Mouse (Mus musculus) hindbrain, embryonic 11.5 days (tissue): ENCODE measurements around the gene Arid5b. TPM values are rescaled to one million over a fixed set of nuclear protein-coding genes. Genes with fewer than 3 reads are reported as not detected.

Source experiments
- ATAC-seq: fragments of 200-750 bp; cut with Nextera tagmentation; 2 replicates; pipeline ENCODE4 v1.8.0; 2017; ENCODE audit warnings: mild to moderate bottlenecking, moderate TSS enrichment, moderate library complexity; ENCODE audit not compliant: low FRiP score
- DNase-seq: peaks from one replicate; pipeline ENCODE4 v3.0.0-alpha.2; 2015; ENCODE audit warnings: low spot score
- H3K27ac ChIP-seq: fragments of 300-500 bp; sonication (generic); 2 replicates; pipeline ENCODE4 v1.5.1; 2014; ENCODE audit warnings: mild to moderate bottlenecking, low read depth, low read length
- H3K27me3 ChIP-seq: fragments of 300-500 bp; sonication (generic); 2 replicates; pipeline ENCODE4 v1.6.1; 2014; ENCODE audit warnings: mild to moderate bottlenecking, low read length, moderate library complexity, mixed read lengths; ENCODE audit not compliant: control insufficient read depth, insufficient read depth
- H3K36me3 ChIP-seq: fragments of 300-500 bp; sonication (generic); 2 replicates; pipeline ENCODE4 v1.6.1; 2014; ENCODE audit warnings: mild to moderate bottlenecking, low read length, moderate library complexity, mixed read lengths; ENCODE audit not compliant: control insufficient read depth, insufficient read depth
- H3K4me1 ChIP-seq: fragments of 300-500 bp; sonication (generic); replicated peaks from 2 replicates; pipeline ENCODE4 v1.6.1; 2014; ENCODE audit warnings: low read length, mixed read lengths; ENCODE audit not compliant: control insufficient read depth, insufficient read depth
- H3K4me2 ChIP-seq: fragments of 300-500 bp; sonication (generic); replicated peaks from 2 replicates; pipeline ENCODE4 v1.6.1; 2014; ENCODE audit warnings: mild to moderate bottlenecking, low read depth, low read length
- H3K4me3 ChIP-seq: fragments of 300-500 bp; sonication (generic); 2 replicates; pipeline ENCODE4 v1.5.1; 2014; ENCODE audit warnings: low read depth, low read length
- H3K9ac ChIP-seq: fragments of 300-500 bp; sonication (generic); 2 replicates; pipeline ENCODE4 v1.6.1; 2014; ENCODE audit warnings: low read depth, low read length
- H3K9me3 ChIP-seq: fragments of 300-500 bp; sonication (generic); 2 replicates; pipeline ENCODE4 v1.6.1; 2016; ENCODE audit warnings: low read length; ENCODE audit not compliant: control insufficient read depth
- WGBS: fragments of 180-500 bp; shearing (Covaris S2); extraction: QIAGEN DNeasy Blood & Tissue Kit; methylation state at CpG from one replicate; pipeline ENCODE4 v1.1.7; 2014; 5-methylcytosine and 5-hydroxymethylcytosine counted together
- polyA plus RNA-seq: library from polyadenylated mRNA; unstranded; fragments of >200 nt; fragmentation: Nextera tagmentation; extraction: Ambion mirVana; gene quantifications from 2 replicates; pipeline ENCODE4 v1.2.1, GENCODE M21; 2014

Gene Arid5b
- polyA plus RNA-seq, 1 experiment from 2014 or later, result 23.3 TPM

GRCm38 (mm10) chr10:68180151-68180550 lies 98.4 kb downstream of the Arid5b start:
- no peaks in the 10 kb centered on the region for H3K36me3 ChIP-seq
- no peak overlapping the region for H3K27ac ChIP-seq
- H3K27me3 ChIP-seq, result no peaks in the 10 kb centered on the region
- no peaks in the 10 kb centered on the region for H3K4me1 ChIP-seq
- ATAC-seq, result no peak
- 76% methylated on average over 4 of the region's 4 CpGs for WGBS
- H3K4me2 ChIP-seq, result no peak overlapping the region
- no peaks in the 10 kb centered on the region for H3K9me3 ChIP-seq
- DNase-seq, result no peak
- no peak overlapping the region for H3K4me3 ChIP-seq
- H3K9ac ChIP-seq, result no peak overlapping the region

- H3K4me2 ChIP-seq, result no peak overlapping the region
- no peak overlapping the region for H3K4me3 ChIP-seq
- H3K4me1 ChIP-seq, result no peaks in the 10 kb centered on the region
- ATAC-seq, result no peak
- H3K9ac ChIP-seq, result no peak overlapping the region
- DNase-seq, result no peak
- no peaks in the 10 kb centered on the region for H3K27me3 ChIP-seq
- 71% methylated on average over 5 of the region's 5 CpGs for WGBS
- H3K27ac ChIP-seq, result no peak overlapping the region
- H3K36me3 ChIP-seq, result no peaks in the 10 kb centered on the region
- no peaks in the 10 kb centered on the region for H3K9me3 ChIP-seq
Measured at GRCm38 (mm10) chr10:68179741-68180140, 98.8 kb downstream of the Arid5b start.

- Histone ChIP-seq H3K27me3 (no peaks in the 10 kb centered on the region), H3K4me2 (no peak overlapping the region), H3K9me3 (no peaks in the 10 kb centered on the region), H3K9ac (no peak overlapping the region), H3K4me3 (no peak overlapping the region), H3K36me3 (no peaks in the 10 kb centered on the region), H3K27ac (no peak overlapping the region), H3K4me1 (no peaks in the 10 kb centered on the region)
- DNase-seq (no peak), ATAC-seq (no peak)
- 84% methylated on average over 4 of the region's 4 CpGs for WGBS
Measured at GRCm38 (mm10) chr10:68179339-68179738, 99.2 kb downstream of the Arid5b start.

- DNase-seq (no peak), ATAC-seq (no peak)
- no peaks in the 10 kb centered on the region for H3K4me1 ChIP-seq
- no peaks in the 10 kb centered on the region for H3K27me3 ChIP-seq
- H3K9me3 ChIP-seq, result no peaks in the 10 kb centered on the region
- no peak overlapping the region for H3K9ac ChIP-seq
- no peak overlapping the region for H3K4me3 ChIP-seq
- H3K27ac ChIP-seq, result no peak overlapping the region
- 83% methylated on average over 10 of the region's 10 CpGs for WGBS
- no peak overlapping the region for H3K4me2 ChIP-seq
- no peaks in the 10 kb centered on the region for H3K36me3 ChIP-seq
Measured at GRCm38 (mm10) chr10:68177697-68178485, 100.6 kb downstream of the Arid5b start.

- H3K4me3 ChIP-seq, result no peak overlapping the region
- DNase-seq (no peak), ATAC-seq (no peak)
- no peak overlapping the region for H3K27ac ChIP-seq
- no peak overlapping the region for H3K9ac ChIP-seq
- 93% methylated on average over 5 of the region's 5 CpGs for WGBS
- no peaks in the 10 kb centered on the region for H3K36me3 ChIP-seq
- no peaks in the 10 kb centered on the region for H3K4me1 ChIP-seq
- H3K4me2 ChIP-seq, result no peak overlapping the region
- H3K27me3 ChIP-seq, result no peaks in the 10 kb centered on the region
- no peaks in the 10 kb centered on the region for H3K9me3 ChIP-seq
Measured at GRCm38 (mm10) chr10:68175811-68176210, 102.7 kb downstream of the Arid5b start.

GRCm38 (mm10) chr10:68173634-68174033 lies 104.9 kb downstream of the Arid5b start:
- H3K9me3 ChIP-seq, result no peaks in the 10 kb centered on the region
- DNase-seq (no peak), ATAC-seq (no peak)
- no peak overlapping the region for H3K9ac ChIP-seq
- no peaks in the 10 kb centered on the region for H3K36me3 ChIP-seq
- H3K4me2 ChIP-seq, result no peak overlapping the region
- no peak overlapping the region for H3K27ac ChIP-seq
- WGBS, result 90% methylated on average over 9 of the region's 9 CpGs
- H3K4me3 ChIP-seq, result no peak overlapping the region
- no peaks in the 10 kb centered on the region for H3K27me3 ChIP-seq
- H3K4me1 ChIP-seq, result no peaks in the 10 kb centered on the region

- Histone ChIP-seq H3K4me2 (no peak overlapping the region), H3K27ac (no peak overlapping the region), H3K9ac (no peak overlapping the region), H3K4me3 (no peak overlapping the region), H3K9me3 (no peaks in the 10 kb centered on the region), H3K36me3 (no peaks in the 10 kb centered on the region), H3K27me3 (no peaks in the 10 kb centered on the region), H3K4me1 (no peaks in the 10 kb centered on the region)
- no peak for DNase-seq
- no peak for ATAC-seq
- WGBS, result 91% methylated on average over 4 of the region's 4 CpGs
Measured at GRCm38 (mm10) chr10:68172906-68173305, 105.6 kb downstream of the Arid5b start.

- Histone ChIP-seq H3K27ac (no peak overlapping the region), H3K9me3 (no peaks in the 10 kb centered on the region), H3K27me3 (no peaks in the 10 kb centered on the region), H3K4me2 (no peak overlapping the region), H3K4me1 (no peaks in the 10 kb centered on the region), H3K4me3 (no peak overlapping the region), H3K9ac (no peak overlapping the region), H3K36me3 (no peaks in the 10 kb centered on the region)
- ATAC-seq (no peak), DNase-seq (no peak)
- 53% methylated on average over 9 of the region's 9 CpGs for WGBS
Measured at GRCm38 (mm10) chr10:68171974-68172373, 106.6 kb downstream of the Arid5b start.

GRCm38 (mm10) chr10:68168613-68169012 lies 109.9 kb downstream of the Arid5b start:
- Histone ChIP-seq H3K27me3 (no peaks in the 10 kb centered on the region), H3K4me3 (no peak overlapping the region), H3K4me1 (no peaks in the 10 kb centered on the region), H3K9ac (no peak overlapping the region), H3K4me2 (no peak overlapping the region), H3K27ac (no peak overlapping the region), H3K9me3 (no peaks in the 10 kb centered on the region), H3K36me3 (no peaks in the 10 kb centered on the region)
- no peak for ATAC-seq
- 87% methylated on average over 6 of the region's 6 CpGs for WGBS
- DNase-seq, result no peak
